ENCODE assay signal across 11 mouse cellular contexts in genomic region chr1:86406914-86407313, GRCm38 (mm10). TPM values are rescaled to one million over a fixed set of nuclear protein-coding genes. Genes with fewer than 3 reads are reported as not detected.
A peak's percentile ranks its signal among the peaks of the same experiment; 100 is the strongest.
DNase-seq lines count a peak whose midpoint lies in the region; ATAC-seq and TF ChIP-seq lines count a peak whose summit lies in the region.
"Had no signal": no experiment of that assay in that cellular context is flagged by ENCODE, and none has a peak within 500 bp of the region (broad histone marks: within the 10 kb centered on the region; RNA-seq: fewer than 3 reads in every experiment).

No protein-coding gene starts in this region.

- H3K9me3 ChIP-seq in kidney, embryonic 16.5 days (ENCODE audit: low read length) = no peaks in the 10 kb centered on the region

- TF ChIP-seq POLR2A in kidney, adult 2 months (IDR thresholded peaks at IDR 0.05; ENCODE audit: low read depth, low read length) = no peak
- TF ChIP-seq POLR2A in liver, adult 2 months (IDR thresholded peaks at IDR 0.05; ENCODE audit: extremely low read depth, insufficient read depth, low read length) = no peak

- TF ChIP-seq CTCF in kidney, adult 2 months (conservative IDR thresholded peaks at IDR 0.05; ENCODE audit: insufficient read depth, insufficient read length, low read depth, low read length) = no peak
- TF ChIP-seq CTCF in liver, adult 2 months (IDR thresholded peaks at IDR 0.05; ENCODE audit: low read depth, low read length) = no peak

- H3K27me3 ChIP-seq in kidney, adult 2 months (replicated peaks; ENCODE audit: control insufficient read depth, insufficient read depth, low read length) = no peaks in the 10 kb centered on the region
- no peaks in the 10 kb centered on the region for H3K27me3 ChIP-seq in kidney, embryonic 16.5 days (ENCODE audit: insufficient read depth, low read length)
- H3K27me3 ChIP-seq in liver, adult 2 months (ENCODE audit: control insufficient read depth, insufficient read depth, low read length) = no peaks in the 10 kb centered on the region
- H3K27me3 ChIP-seq: limb, embryonic 13.5 days had no signal

- no peaks in the 10 kb centered on the region for H3K79me2 ChIP-seq in liver, adult 2 months (ENCODE audit: control insufficient read depth, insufficient read depth, low read length)

- H3K4me3 ChIP-seq in kidney, adult 2 months (ENCODE audit: insufficient read depth, low read depth, low read length) = no peak overlapping the region
- H3K4me3 ChIP-seq in kidney, embryonic 16.5 days (ENCODE audit: low read length) = no peak overlapping the region
- no peak overlapping the region for H3K4me3 ChIP-seq in liver, adult 2 months (ENCODE audit: insufficient read depth, low read depth, low read length)
- H3K4me3 ChIP-seq: limb, embryonic 13.5 days had no signal

- H3K36me3 ChIP-seq in kidney, adult 2 months (ENCODE audit: control insufficient read depth, insufficient read depth, low read length) = no peaks in the 10 kb centered on the region
- no peaks in the 10 kb centered on the region for H3K36me3 ChIP-seq in kidney, embryonic 16.5 days (ENCODE audit: insufficient read depth, low read length)
- H3K36me3 ChIP-seq in liver, adult 2 months (ENCODE audit: control insufficient read depth, insufficient read depth, low read length) = no peaks in the 10 kb centered on the region
- H3K36me3 ChIP-seq: G1E; limb, embryonic 13.5 days had no signal

- ATAC-seq in kidney, embryonic 16.5 days (ENCODE audit: low FRiP score, low TSS enrichment) = no peak
- ATAC-seq in granulocyte monocyte progenitor cell, adult 5-6 weeks (replicated peaks; ENCODE audit: poor library complexity, severe bottlenecking) = peak; percentile 67
- ATAC-seq in cerebellum, adult (ENCODE audit: insufficient number of reproducible peaks, low FRiP score, low TSS enrichment) = no peak

- H3K4me1 ChIP-seq in kidney, adult 2 months (ENCODE audit: control insufficient read depth, insufficient read depth, low read length) = no peaks in the 10 kb centered on the region
- H3K4me1 ChIP-seq in kidney, embryonic 16.5 days (ENCODE audit: insufficient read depth, low read length) = no peaks in the 10 kb centered on the region
- H3K4me1 ChIP-seq in liver, adult 2 months (ENCODE audit: control insufficient read depth, insufficient read depth, low read length) = peaks cover 11% of the 10 kb centered on the region
- H3K4me1 ChIP-seq: limb, embryonic 13.5 days had no signal

- no peak overlapping the region for H3K9ac ChIP-seq in kidney, embryonic 16.5 days (replicated peaks; ENCODE audit: low read length)
- H3K9ac ChIP-seq in liver, adult 2 months (ENCODE audit: low read depth, low read length) = no peak overlapping the region
- H3K9ac ChIP-seq: limb, embryonic 13.5 days had no signal

- 36% methylated on average over 8 of the region's 8 CpGs for WGBS in kidney, adult 2 months
- 61% methylated on average over 8 of the region's 8 CpGs for WGBS in kidney, embryonic 16.5 days
- WGBS in liver, adult 2 months = 5% methylated on average over 8 of the region's 8 CpGs

- no peak overlapping the region for H3K27ac ChIP-seq in kidney, adult 2 months (ENCODE audit: insufficient read depth, low read depth, low read length)
- no peak overlapping the region for H3K27ac ChIP-seq in kidney, embryonic 16.5 days (ENCODE audit: low read length)
- peak overlapping the region; percentile 48 for H3K27ac ChIP-seq in liver, adult 2 months (replicated peaks; ENCODE audit: insufficient read depth, low read depth, low read length)
- H3K27ac ChIP-seq: limb, embryonic 13.5 days had no signal

- DNase-seq in kidney, adult 2 months = peak; percentile 71
- DNase-seq in liver, adult 2 months (ENCODE audit: extremely low read depth, low read depth, low spot score) = peak; percentile 96
- DNase-seq in naive thymus-derived CD4-positive, alpha-beta T cell, adult 2 months (ENCODE audit: low read depth) = peak; percentile 39
- no peak for DNase-seq in gastrocnemius, postnatal 4 days (ENCODE audit: low spot score in 2 of 2)
- DNase-seq in thymus, postnatal 10 days (ENCODE audit: low spot score in 2 of 2) = no peak
- DNase-seq: cerebellum, adult 2 months had no signal

- no peak overlapping the region for H3K4me2 ChIP-seq in kidney, embryonic 16.5 days (replicated peaks; ENCODE audit: low read depth, low read length)
- H3K4me2 ChIP-seq: limb, embryonic 13.5 days had no signal

RNA-seq across cellular contexts. Expression of gene Nmur1, which starts 19.1 kb away (rescaled TPM):
- polyA plus RNA-seq in kidney, adult 2 months (2012; rRNA removed) = 0.19 and 0.23 TPM in 2 replicates
- 0.12 TPM in 1 of 2 replicates, not detected in the other for polyA plus RNA-seq in kidney, embryonic 16.5 days (2015; fragmentation: Nextera tagmentation; extraction: Ambion mirVana)
- not detected in 2 replicates for total RNA-seq in granulocyte monocyte progenitor cell, adult 5-6 weeks (2014; fragmentation: Nextera tagmentation)
- total RNA-seq in granulocyte monocyte progenitor cell, adult 5-6 weeks (2017) = not detected in 2 replicates
- total RNA-seq in liver, adult 2 months (2014; rRNA removed) = not detected in 2 replicates
- polyA plus RNA-seq in liver, adult 2 months (2012; rRNA removed) = not detected in 2 replicates
- not detected for total RNA-seq in gastrocnemius, postnatal 4 days (2021)
- total RNA-seq: G1E had no signal
- polyA plus RNA-seq: G1E; limb, embryonic 13.5 days had no signal

RNA-seq across cellular contexts. Expression of gene Tex44, which starts 19.2 kb away (rescaled TPM):
- polyA plus RNA-seq in kidney, adult 2 months (2012; rRNA removed) = not detected in 2 replicates
- polyA plus RNA-seq in kidney, embryonic 16.5 days (2015; fragmentation: Nextera tagmentation; extraction: Ambion mirVana) = not detected in 2 replicates
- total RNA-seq in granulocyte monocyte progenitor cell, adult 5-6 weeks (2014; fragmentation: Nextera tagmentation) = not detected in 2 replicates
- total RNA-seq in granulocyte monocyte progenitor cell, adult 5-6 weeks (2017) = not detected in 2 replicates
- total RNA-seq in liver, adult 2 months (2014; rRNA removed) = not detected in 2 replicates
- polyA plus RNA-seq in liver, adult 2 months (2012; rRNA removed) = not detected in 2 replicates
- not detected for total RNA-seq in gastrocnemius, postnatal 4 days (2021)
- polyA plus RNA-seq: cerebellum, adult 2 months; G1E; limb, embryonic 13.5 days had no signal

RNA-seq across cellular contexts. Expression of gene Ncl, which starts 47.7 kb away (rescaled TPM):
- 7.2 and 10.4 TPM in 2 replicates for polyA plus RNA-seq in kidney, adult 2 months (2012; rRNA removed)
- 432 and 504 TPM in 2 replicates for polyA plus RNA-seq in kidney, embryonic 16.5 days (2015; fragmentation: Nextera tagmentation; extraction: Ambion mirVana)
- 715 and 728 TPM in 2 replicates for total RNA-seq in granulocyte monocyte progenitor cell, adult 5-6 weeks (2014; fragmentation: Nextera tagmentation)
- total RNA-seq in granulocyte monocyte progenitor cell, adult 5-6 weeks (2017) = 917 and 958 TPM in 2 replicates
- 19.7 and 24.3 TPM in 2 replicates for total RNA-seq in liver, adult 2 months (2014; rRNA removed)
- polyA plus RNA-seq in liver, adult 2 months (2012; rRNA removed) = 4.1 and 4.6 TPM in 2 replicates
- total RNA-seq in gastrocnemius, postnatal 4 days (2021) = 100 to 1,000 TPM; 185 to 230 TPM

Comparison
In these comparisons a context has a peak if more than half of its experiments do, and no peak if none do; other contexts are left out.
1. DNase-seq: peak in kidney, adult 2 months (single experiment), liver, adult 2 months (single experiment) and naive thymus-derived CD4-positive, alpha-beta T cell, adult 2 months (single experiment); none in gastrocnemius, postnatal 4 days (0 of 2) and thymus, postnatal 10 days (0 of 2).